Mouse (Mus musculus): ENCODE results near the gene A2m. TPM values are rescaled to one million over a fixed set of nuclear protein-coding genes. Genes with fewer than 3 reads are reported as not detected.

The A2m gene
- polyA plus RNA-seq (2012; rRNA removed) (15.7 and 20.5 TPM in 2 replicates), polyA plus RNA-seq (2014; fragmentation: Nextera tagmentation; extraction: Ambion mirVana) (31.5 and 43.2 TPM in 2 replicates)

DNA sequence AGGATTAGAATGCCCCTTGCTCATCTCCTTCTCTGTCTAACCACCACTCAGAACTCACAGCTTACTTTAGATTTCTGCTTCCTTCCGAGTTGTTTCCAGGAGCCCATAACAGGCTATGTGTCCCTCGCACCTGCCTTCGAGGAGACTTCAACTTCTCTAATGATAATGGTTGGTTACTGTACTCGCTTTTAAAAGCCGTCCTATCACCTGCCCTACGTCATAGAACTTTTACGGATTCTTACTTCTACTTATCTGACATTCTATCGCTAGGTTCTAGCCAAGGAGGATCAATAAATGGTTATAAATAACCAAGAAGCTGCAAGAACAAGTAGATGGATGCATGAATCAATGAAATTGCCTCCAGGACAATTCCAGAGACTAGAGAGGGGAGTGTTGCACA, at the start of gene A2m:
TSS of gene A2m (plus strand) at position 301 of the 400 bp plus-strand sequence.
- 55% methylated on average over 8 of the region's 8 CpGs for WGBS (ENCODE audit: insufficient replicate concordance)
- no peaks in the 10 kb centered on the region for H3K27me3 ChIP-seq (ENCODE audit: control insufficient read depth, insufficient read depth, low read length)
- H3K4me2 ChIP-seq (ENCODE audit: low read depth), result peak within 1 kb of the TSS; percentile 28
- H3K4me3 ChIP-seq (ENCODE audit: insufficient read depth in 1 of 2, low read depth in 2 of 2, low read length in 2 of 2), result peak within 1 kb of the TSS; percentile 17 to 34; a peak in 2 of 4 replicates
- no peaks in the 10 kb centered on the region; a peak in 1 of 4 replicates for H3K4me1 ChIP-seq (replicated peaks; ENCODE audit: control insufficient read depth in 2 of 2, insufficient read depth in 2 of 2, low read length in 1 of 2)
- no peak within 1 kb of the TSS for H3K9ac ChIP-seq (replicated peaks)
- no peak for DNase-seq (ENCODE audit: low read depth in 3 of 3, low spot score in 3 of 3)
- no peak within 1 kb of the TSS for H3K27ac ChIP-seq
- H3K9me3 ChIP-seq (ENCODE audit: control insufficient read depth, low read length), result no peaks in the 10 kb centered on the region
- H3K36me3 ChIP-seq (replicated peaks; ENCODE audit: control insufficient read depth, insufficient read depth, low read depth), result no peaks in the 10 kb centered on the region
- ATAC-seq (ENCODE audit: insufficient read depth), result no peak
- no peak for TF ChIP-seq CTCF (IDR thresholded peaks at IDR 0.05; ENCODE audit: low read depth)
- no peak for TF ChIP-seq EP300 (IDR thresholded peaks at IDR 0.05; ENCODE audit: low read depth)

DNA sequence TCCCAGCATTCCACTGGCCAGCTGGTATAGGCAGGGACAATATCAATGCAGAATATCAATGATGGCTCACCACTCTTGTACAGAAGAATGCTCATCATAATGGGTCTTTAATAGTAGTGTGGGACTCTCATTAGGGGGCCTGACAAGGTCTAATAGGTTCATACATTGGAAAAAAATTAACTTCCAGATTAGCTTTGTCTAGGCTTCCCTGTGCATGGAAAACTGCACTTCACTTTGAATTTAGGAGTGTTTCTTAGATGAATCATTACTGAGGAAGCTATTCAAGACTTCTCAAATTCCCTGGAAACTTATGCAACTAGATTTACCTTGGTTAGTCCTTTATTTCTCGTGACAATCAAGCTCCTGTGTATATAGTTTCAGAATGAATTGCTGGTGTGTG, 45.0 kb upstream of the A2m start:
- no peaks in the 10 kb centered on the region for H3K9me3 ChIP-seq (ENCODE audit: control insufficient read depth, low read length)
- 10% methylated on average over 1 of the region's 1 CpGs for WGBS (ENCODE audit: insufficient replicate concordance)

DNA sequence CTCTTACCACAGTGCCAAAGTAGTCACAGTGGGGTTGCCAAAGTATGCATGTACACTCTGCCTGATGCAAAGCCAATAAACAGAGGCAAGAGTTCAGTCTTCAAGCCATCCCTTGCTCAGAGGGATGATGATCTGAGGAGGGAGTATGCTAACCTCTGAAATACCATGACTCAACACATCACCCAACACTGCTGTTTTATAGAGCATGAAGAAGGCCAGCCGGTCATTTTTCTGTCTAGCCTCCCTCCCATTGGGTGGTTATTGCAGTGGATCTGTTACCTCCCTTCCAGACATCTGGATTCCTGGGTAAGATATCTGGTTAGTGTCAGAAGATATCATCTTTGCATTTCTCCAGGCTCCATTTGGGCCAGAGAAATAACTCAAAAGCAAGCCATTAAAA, 34.2 kb upstream of the A2m start:
- Histone ChIP-seq H3K9me3 (ENCODE audit: control insufficient read depth, low read length) (no peaks in the 10 kb centered on the region), H3K4me3 (ENCODE audit: insufficient read depth in 1 of 2, low read depth in 2 of 2, low read length in 2 of 2) (no peak overlapping the region), H3K27ac (no peak overlapping the region), H3K36me3 (replicated peaks; ENCODE audit: control insufficient read depth, insufficient read depth, low read depth) (no peaks in the 10 kb centered on the region), H3K4me1 (replicated peaks; ENCODE audit: control insufficient read depth in 2 of 2, insufficient read depth in 2 of 2, low read length in 1 of 2) (no peaks in the 10 kb centered on the region), H3K27me3 (ENCODE audit: control insufficient read depth, insufficient read depth, low read length) (no peaks in the 10 kb centered on the region), H3K9ac (replicated peaks) (no peak overlapping the region), H3K4me2 (ENCODE audit: low read depth) (no peak overlapping the region)
- no peak for ATAC-seq (ENCODE audit: insufficient read depth)
- 46% methylated on average over 1 of the region's 1 CpGs for WGBS (ENCODE audit: insufficient replicate concordance)
- TF ChIP-seq EP300 (IDR thresholded peaks at IDR 0.05; ENCODE audit: low read depth) (no peak), CTCF (IDR thresholded peaks at IDR 0.05; ENCODE audit: low read depth) (no peak)
- no peak for DNase-seq (ENCODE audit: low read depth in 3 of 3, low spot score in 3 of 3)

More for the DNA sequence above, 45.0 kb upstream of the A2m start:
- Histone ChIP-seq H3K36me3 (replicated peaks; ENCODE audit: control insufficient read depth, insufficient read depth, low read depth) (no peaks in the 10 kb centered on the region), H3K4me1 (replicated peaks; ENCODE audit: control insufficient read depth in 2 of 2, insufficient read depth in 2 of 2, low read length in 1 of 2) (no peaks in the 10 kb centered on the region), H3K27me3 (ENCODE audit: control insufficient read depth, insufficient read depth, low read length) (no peaks in the 10 kb centered on the region), H3K27ac (no peak overlapping the region), H3K4me2 (ENCODE audit: low read depth) (no peak overlapping the region), H3K9ac (replicated peaks) (no peak overlapping the region), H3K4me3 (ENCODE audit: insufficient read depth in 1 of 2, low read depth in 2 of 2, low read length in 2 of 2) (no peak overlapping the region)
- ATAC-seq (ENCODE audit: insufficient read depth) (no peak), DNase-seq (ENCODE audit: low read depth in 3 of 3, low spot score in 3 of 3) (no peak)
- TF ChIP-seq EP300 (IDR thresholded peaks at IDR 0.05; ENCODE audit: low read depth) (no peak), CTCF (IDR thresholded peaks at IDR 0.05; ENCODE audit: low read depth) (no peak)

DNA sequence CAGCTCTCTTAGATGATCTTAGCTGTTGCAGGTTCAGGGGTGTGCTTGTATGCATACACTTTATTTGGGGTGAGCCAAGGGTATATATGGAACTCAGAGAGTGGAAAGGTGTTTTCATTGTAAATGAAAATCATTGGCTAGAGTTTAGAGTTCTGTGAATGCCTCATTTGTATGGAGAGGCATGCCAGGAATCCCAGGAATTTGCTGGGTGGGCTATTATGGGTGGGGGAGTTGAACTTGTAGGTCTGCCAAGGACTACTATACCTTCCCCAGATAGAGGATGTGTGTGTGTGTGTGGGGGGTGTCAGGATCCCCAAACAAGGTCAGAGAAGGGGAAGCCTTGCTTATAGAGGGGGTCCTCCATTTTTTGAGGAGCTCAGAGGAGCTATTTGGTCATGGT, 27.3 kb upstream of the A2m start:
- no peak for TF ChIP-seq CTCF (IDR thresholded peaks at IDR 0.05; ENCODE audit: low read depth)
- no peak for TF ChIP-seq EP300 (IDR thresholded peaks at IDR 0.05; ENCODE audit: low read depth)
- Histone ChIP-seq H3K27ac (no peak overlapping the region), H3K9ac (replicated peaks) (no peak overlapping the region), H3K9me3 (ENCODE audit: control insufficient read depth, low read length) (no peaks in the 10 kb centered on the region), H3K4me2 (ENCODE audit: low read depth) (no peak overlapping the region), H3K36me3 (replicated peaks; ENCODE audit: control insufficient read depth, insufficient read depth, low read depth) (no peaks in the 10 kb centered on the region), H3K4me1 (replicated peaks; ENCODE audit: control insufficient read depth in 2 of 2, insufficient read depth in 2 of 2, low read length in 1 of 2) (no peaks in the 10 kb centered on the region), H3K4me3 (ENCODE audit: insufficient read depth in 1 of 2, low read depth in 2 of 2, low read length in 2 of 2) (no peak overlapping the region), H3K27me3 (ENCODE audit: control insufficient read depth, insufficient read depth, low read length) (no peaks in the 10 kb centered on the region)
- DNase-seq (ENCODE audit: low read depth in 3 of 3, low spot score in 3 of 3), result no peak
- no peak for ATAC-seq (ENCODE audit: insufficient read depth)

DNA sequence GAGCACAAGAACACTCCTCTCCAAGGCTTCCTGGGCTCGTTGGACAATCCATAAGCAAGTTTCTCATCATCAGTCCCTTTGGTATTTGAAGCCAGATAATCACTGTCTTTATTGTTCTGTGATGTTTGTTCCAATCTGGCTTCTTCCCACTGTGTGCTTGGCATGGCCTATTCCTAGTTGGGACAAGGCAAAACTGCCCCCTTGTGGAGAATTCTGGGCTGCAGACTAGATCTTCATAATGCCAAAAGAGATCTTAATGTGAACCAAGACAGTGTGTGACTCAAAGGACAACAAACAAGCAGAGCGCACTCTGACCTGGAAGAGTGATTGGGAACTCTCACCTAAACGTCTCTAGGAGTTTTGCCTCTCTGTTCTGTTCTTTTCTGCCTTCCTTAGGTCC, 23.4 kb upstream of the A2m start:
- Histone ChIP-seq H3K27ac (no peak overlapping the region), H3K4me1 (replicated peaks; ENCODE audit: control insufficient read depth in 2 of 2, insufficient read depth in 2 of 2, low read length in 1 of 2) (no peaks in the 10 kb centered on the region), H3K9ac (replicated peaks) (no peak overlapping the region), H3K4me2 (ENCODE audit: low read depth) (no peak overlapping the region), H3K27me3 (ENCODE audit: control insufficient read depth, insufficient read depth, low read length) (no peaks in the 10 kb centered on the region), H3K36me3 (replicated peaks; ENCODE audit: control insufficient read depth, insufficient read depth, low read depth) (no peaks in the 10 kb centered on the region), H3K9me3 (ENCODE audit: control insufficient read depth, low read length) (no peaks in the 10 kb centered on the region), H3K4me3 (ENCODE audit: insufficient read depth in 1 of 2, low read depth in 2 of 2, low read length in 2 of 2) (no peak overlapping the region)
- TF ChIP-seq CTCF (IDR thresholded peaks at IDR 0.05; ENCODE audit: low read depth) (peak; percentile 43), EP300 (IDR thresholded peaks at IDR 0.05; ENCODE audit: low read depth) (no peak)
- ATAC-seq (ENCODE audit: insufficient read depth) (no peak), DNase-seq (ENCODE audit: low read depth in 3 of 3, low spot score in 3 of 3) (no peak)
- 19% methylated on average over 3 of the region's 3 CpGs for WGBS (ENCODE audit: insufficient replicate concordance)

Measured in liver, embryonic 14.5 days (tissue).